Mouse (Mus musculus) lung, postnatal 0 days (tissue): ENCODE data around the gene Lin7c.

Experiments
- CTCF ChIP-seq: IDR thresholded peaks from 2 replicates; pipeline ENCODE4 v1.5.1; 2016; ENCODE audit warnings: antibody characterized with exemption, mild to moderate bottlenecking
- EP300 ChIP-seq: IDR thresholded peaks from 2 replicates; pipeline ENCODE4 v1.6.1; 2016; ENCODE audit warnings: antibody characterized with exemption, mild to moderate bottlenecking, control low read depth

GRCm38 (mm10) chr2:109913241-109913640 lies 22.6 kb downstream of the Lin7c start:
- TF ChIP-seq CTCF (no peak), EP300 (no peak)
